Mouse (Mus musculus): ENCODE measurements around the gene Phf21a. TPM values are rescaled to one million over a fixed set of nuclear protein-coding genes. Genes with fewer than 3 reads are reported as not detected.
A peak's percentile ranks its signal among the peaks of the same experiment; 100 is the strongest.

Phf21a gene
- polyA plus RNA-seq, 1 experiment from 2014 or later: 21.5 TPM

- Histone ChIP-seq H3K4me3 (no peak overlapping the region), H3K4me2 (no peak overlapping the region), H3K27me3 (replicated peaks) (no peaks in the 10 kb centered on the region), H3K36me3 (no peaks in the 10 kb centered on the region), H3K9me3 (replicated peaks) (no peaks in the 10 kb centered on the region), H3K9ac (no peak overlapping the region), H3K27ac (ENCODE audit: poor library complexity, severe bottlenecking) (no peak overlapping the region), H3K4me1 (replicated peaks) (no peaks in the 10 kb centered on the region)
- ATAC-seq (ENCODE audit: insufficient number of reproducible peaks, low FRiP score): no peak
- 25% methylated on average over 4 of the region's 4 CpGs for WGBS
Measured at GRCm38 (mm10) chr2:92176292-92176691, 83.4 kb downstream of the Phf21a start.

- Histone ChIP-seq H3K36me3 (no peaks in the 10 kb centered on the region), H3K9me3 (replicated peaks) (no peaks in the 10 kb centered on the region), H3K9ac (peak overlapping the region; percentile 89), H3K27ac (ENCODE audit: poor library complexity, severe bottlenecking) (peak overlapping the region; percentile 100), H3K4me1 (replicated peaks) (peaks cover 12% of the 10 kb centered on the region), H3K4me3 (peak overlapping the region; percentile 94), H3K27me3 (replicated peaks) (no peaks in the 10 kb centered on the region), H3K4me2 (peak overlapping the region; percentile 95)
- 5% methylated on average over 11 of the region's 11 CpGs for WGBS
- ATAC-seq (ENCODE audit: insufficient number of reproducible peaks, low FRiP score): no peak
Measured at GRCm38 (mm10) chr2:92182146-92182756, 89.3 kb downstream of the Phf21a start.

- no peaks in the 10 kb centered on the region for H3K9me3 ChIP-seq (replicated peaks)
- WGBS: under 1% methylated on average over 41 of the region's 41 CpGs
- H3K27me3 ChIP-seq (replicated peaks): no peaks in the 10 kb centered on the region
- H3K36me3 ChIP-seq: no peaks in the 10 kb centered on the region
- peak overlapping the region; percentile 89 for H3K9ac ChIP-seq
- H3K4me3 ChIP-seq: peak overlapping the region; percentile 94
- H3K4me1 ChIP-seq (replicated peaks): peaks cover 15% of the 10 kb centered on the region
- H3K4me2 ChIP-seq: peak overlapping the region; percentile 95
- peak overlapping the region; percentile 100 for H3K27ac ChIP-seq (ENCODE audit: poor library complexity, severe bottlenecking)
- peak; percentile 78 for ATAC-seq (ENCODE audit: insufficient number of reproducible peaks, low FRiP score)
Measured at GRCm38 (mm10) chr2:92182981-92183501, 90.1 kb downstream of the Phf21a start.

GRCm38 (mm10) chr2:92183613-92184076, 90.7 kb downstream of the Phf21a start:
- ATAC-seq (ENCODE audit: insufficient number of reproducible peaks, low FRiP score): peak; percentile 88
- H3K9me3 ChIP-seq (replicated peaks): no peaks in the 10 kb centered on the region
- peak overlapping the region; percentile 97 for H3K9ac ChIP-seq
- H3K4me1 ChIP-seq (replicated peaks): peaks cover 15% of the 10 kb centered on the region
- H3K4me2 ChIP-seq: peak overlapping the region; percentile 95
- H3K36me3 ChIP-seq: no peaks in the 10 kb centered on the region
- H3K4me3 ChIP-seq: peak overlapping the region; percentile 94
- H3K27me3 ChIP-seq (replicated peaks): no peaks in the 10 kb centered on the region
- under 1% methylated on average over 18 of the region's 40 CpGs for whole genome bisulfite sequencing
- H3K27ac ChIP-seq (ENCODE audit: poor library complexity, severe bottlenecking): peak overlapping the region; percentile 100

- H3K4me2 ChIP-seq: peak overlapping the region; percentile 95
Measured at GRCm38 (mm10) chr2:92184077-92184921, 91.4 kb downstream of the Phf21a start.

GRCm38 (mm10) chr2:92185062-92185765, 92.3 kb downstream of the Phf21a start:
- peaks cover 21% of the 10 kb centered on the region for H3K4me1 ChIP-seq (replicated peaks)
- H3K36me3 ChIP-seq: no peaks in the 10 kb centered on the region
- WGBS: under 1% methylated on average over 45 of the region's 47 CpGs
- peak; percentile 47; the same call in 1 of the 2 replicates for ATAC-seq (ENCODE audit: insufficient number of reproducible peaks, low FRiP score)
- peak overlapping the region; percentile 100 for H3K27ac ChIP-seq (ENCODE audit: poor library complexity, severe bottlenecking)
- peak overlapping the region; percentile 94 for H3K4me3 ChIP-seq
- no peaks in the 10 kb centered on the region for H3K9me3 ChIP-seq (replicated peaks)
- H3K9ac ChIP-seq: peak overlapping the region; percentile 97
- H3K4me2 ChIP-seq: peak overlapping the region; percentile 95
- no peaks in the 10 kb centered on the region for H3K27me3 ChIP-seq (replicated peaks)

More at GRCm38 (mm10) chr2:92184077-92184921, 91.4 kb downstream of the Phf21a start:
- Histone ChIP-seq H3K4me3 (peak overlapping the region; percentile 94), H3K4me1 (replicated peaks) (peaks cover 15% of the 10 kb centered on the region), H3K36me3 (no peaks in the 10 kb centered on the region), H3K27me3 (replicated peaks) (no peaks in the 10 kb centered on the region), H3K9ac (peak overlapping the region; percentile 97), H3K27ac (ENCODE audit: poor library complexity, severe bottlenecking) (peak overlapping the region; percentile 100), H3K9me3 (replicated peaks) (no peaks in the 10 kb centered on the region)
- 1% methylated on average over 16 of the region's 19 CpGs for whole genome bisulfite sequencing
- peak; percentile 56 for ATAC-seq (ENCODE audit: insufficient number of reproducible peaks, low FRiP score)

- no peak for ATAC-seq (ENCODE audit: insufficient number of reproducible peaks, low FRiP score)
- WGBS: 16% methylated on average over 11 of the region's 11 CpGs
- H3K27ac ChIP-seq (ENCODE audit: poor library complexity, severe bottlenecking): peak overlapping the region; percentile 100
- H3K4me2 ChIP-seq: peak overlapping the region; percentile 95
- no peaks in the 10 kb centered on the region for H3K27me3 ChIP-seq (replicated peaks)
- no peaks in the 10 kb centered on the region for H3K36me3 ChIP-seq
- H3K4me1 ChIP-seq (replicated peaks): peaks cover 22% of the 10 kb centered on the region
- no peaks in the 10 kb centered on the region for H3K9me3 ChIP-seq (replicated peaks)
- H3K9ac ChIP-seq: peak overlapping the region; percentile 97
- H3K4me3 ChIP-seq: peak overlapping the region; percentile 94
Measured at GRCm38 (mm10) chr2:92185766-92186450, 93.0 kb downstream of the Phf21a start.

GRCm38 (mm10) chr2:92187061-92187460, 94.1 kb downstream of the Phf21a start:
- Histone ChIP-seq H3K27ac (ENCODE audit: poor library complexity, severe bottlenecking) (no peak overlapping the region), H3K4me2 (no peak overlapping the region), H3K4me3 (no peak overlapping the region), H3K36me3 (no peaks in the 10 kb centered on the region), H3K4me1 (replicated peaks) (peaks cover 25% of the 10 kb centered on the region), H3K9ac (no peak overlapping the region), H3K9me3 (replicated peaks) (no peaks in the 10 kb centered on the region), H3K27me3 (replicated peaks) (no peaks in the 10 kb centered on the region)
- no peak for ATAC-seq (ENCODE audit: insufficient number of reproducible peaks, low FRiP score)
- WGBS: 77% methylated on average over 6 of the region's 6 CpGs

- no peak overlapping the region for H3K9ac ChIP-seq
- peaks cover 23% of the 10 kb centered on the region for H3K4me1 ChIP-seq (replicated peaks)
- no peak overlapping the region for H3K27ac ChIP-seq (ENCODE audit: poor library complexity, severe bottlenecking)
- H3K4me2 ChIP-seq: no peak overlapping the region
- H3K36me3 ChIP-seq: no peaks in the 10 kb centered on the region
- H3K4me3 ChIP-seq: no peak overlapping the region
- no peaks in the 10 kb centered on the region for H3K27me3 ChIP-seq (replicated peaks)
- no peaks in the 10 kb centered on the region for H3K9me3 ChIP-seq (replicated peaks)
- 66% methylated on average over 3 of the region's 3 CpGs for WGBS
- ATAC-seq (ENCODE audit: insufficient number of reproducible peaks, low FRiP score): no peak
Measured at GRCm38 (mm10) chr2:92188744-92189143, 95.8 kb downstream of the Phf21a start.

- Histone ChIP-seq H3K9me3 (replicated peaks) (no peaks in the 10 kb centered on the region), H3K27ac (ENCODE audit: poor library complexity, severe bottlenecking) (no peak overlapping the region), H3K27me3 (replicated peaks) (no peaks in the 10 kb centered on the region), H3K4me2 (no peak overlapping the region), H3K9ac (no peak overlapping the region), H3K4me1 (replicated peaks) (peaks cover 21% of the 10 kb centered on the region), H3K4me3 (no peak overlapping the region), H3K36me3 (no peaks in the 10 kb centered on the region)
- WGBS: 22% methylated on average over 5 of the region's 5 CpGs
- no peak for ATAC-seq (ENCODE audit: insufficient number of reproducible peaks, low FRiP score)
Measured at GRCm38 (mm10) chr2:92190960-92191359, 98.0 kb downstream of the Phf21a start.
